Mouse (Mus musculus) C2C12 (cell line): ENCODE measurements around the gene Akap13.

ENCODE experiments used
- CEBPB ChIP-seq: IDR thresholded peaks from one replicate; pipeline ENCODE4 v1.6.1; 2011; ENCODE audit warnings: low read depth, mild to moderate bottlenecking, control low read depth, moderate library complexity
- CTCF ChIP-seq: IDR thresholded peaks from one replicate; pipeline ENCODE4 v1.5.1; 2011; ENCODE audit not compliant: control insufficient read depth, insufficient read depth, insufficient read length
- MYOG ChIP-seq: IDR thresholded peaks from one replicate; pipeline ENCODE4 v1.6.1; 2011; ENCODE audit not compliant: control insufficient read depth, insufficient read length; ENCODE audit errors: extremely low read depth

DNA sequence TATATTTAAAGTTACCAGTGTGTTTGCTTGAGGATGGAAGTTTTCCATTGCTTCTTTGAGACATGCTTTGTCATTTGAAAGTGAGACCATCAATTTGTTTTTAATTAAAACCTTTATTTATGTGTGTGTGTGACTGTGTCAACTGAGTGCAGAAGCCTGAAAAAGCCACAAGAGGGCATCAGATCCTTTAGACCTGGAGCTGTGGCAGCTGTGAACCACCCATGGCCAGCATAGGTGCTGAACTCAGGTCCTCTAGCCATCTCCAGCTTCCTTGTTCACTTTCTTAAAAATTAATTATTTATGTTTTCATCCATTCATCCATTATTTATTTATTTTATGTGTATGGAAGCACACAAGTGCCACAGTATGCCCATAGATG, 98.3 kb downstream of the Akap13 start:
- TF ChIP-seq CEBPB: no peak
- TF ChIP-seq CTCF: no peak
- no peak for TF ChIP-seq MYOG
